Mouse (Mus musculus) heart, embryonic 12.5 days (tissue): ENCODE measurements at regions not wholly inside any gene's neighbourhood (a gene's known extent, or its start where the extent isn't known, plus 50 kb on each side); places are given as distances from the start of the nearest gene placed in this dataset.

Experiments used
- ATAC-seq: fragments of 200-750 bp; cut with Nextera tagmentation; 2 replicates; pipeline ENCODE4 v1.8.0; 2017; ENCODE audit warnings: moderate TSS enrichment, moderate library complexity; ENCODE audit not compliant: insufficient number of reproducible peaks, low FRiP score
- H3K27ac ChIP-seq: fragments of 300-500 bp; sonication (generic); 2 replicates; pipeline ENCODE4 v1.5.1; 2016; ENCODE audit warnings: mild to moderate bottlenecking, moderate library complexity; ENCODE audit not compliant: poor library complexity, severe bottlenecking
- H3K27me3 ChIP-seq: fragments of 300-500 bp; sonication (generic); replicated peaks from 2 replicates; pipeline ENCODE4 v1.6.1; 2016; ENCODE audit warnings: mild to moderate bottlenecking, moderate library complexity
- H3K36me3 ChIP-seq: fragments of 300-500 bp; sonication (generic); 2 replicates; pipeline ENCODE4 v1.6.1; 2016; ENCODE audit warnings: mild to moderate bottlenecking, moderate library complexity
- H3K4me1 ChIP-seq: fragments of 300-500 bp; sonication (generic); replicated peaks from 2 replicates; pipeline ENCODE4 v1.6.1; 2016; ENCODE audit warnings: mild to moderate bottlenecking
- H3K4me2 ChIP-seq: fragments of 300-500 bp; sonication (generic); 2 replicates; pipeline ENCODE4 v1.6.1; 2016; ENCODE audit warnings: mild to moderate bottlenecking, moderate library complexity
- H3K4me3 ChIP-seq: fragments of 300-500 bp; sonication (generic); 2 replicates; pipeline ENCODE4 v1.5.1; 2016; ENCODE audit warnings: mild to moderate bottlenecking
- H3K9ac ChIP-seq: fragments of 300-500 bp; sonication (generic); 2 replicates; pipeline ENCODE4 v1.6.1; 2016; ENCODE audit warnings: mild to moderate bottlenecking, moderate library complexity
- H3K9me3 ChIP-seq: fragments of 300-500 bp; sonication (generic); replicated peaks from 2 replicates; pipeline ENCODE4 v1.6.1; 2016; ENCODE audit warnings: mild to moderate bottlenecking, moderate library complexity
- WGBS: fragments of 180-500 bp; shearing (Covaris S2); methylation state at CpG from one replicate; pipeline ENCODE4 v1.1.7; 2016; 5-methylcytosine and 5-hydroxymethylcytosine counted together

DNA sequence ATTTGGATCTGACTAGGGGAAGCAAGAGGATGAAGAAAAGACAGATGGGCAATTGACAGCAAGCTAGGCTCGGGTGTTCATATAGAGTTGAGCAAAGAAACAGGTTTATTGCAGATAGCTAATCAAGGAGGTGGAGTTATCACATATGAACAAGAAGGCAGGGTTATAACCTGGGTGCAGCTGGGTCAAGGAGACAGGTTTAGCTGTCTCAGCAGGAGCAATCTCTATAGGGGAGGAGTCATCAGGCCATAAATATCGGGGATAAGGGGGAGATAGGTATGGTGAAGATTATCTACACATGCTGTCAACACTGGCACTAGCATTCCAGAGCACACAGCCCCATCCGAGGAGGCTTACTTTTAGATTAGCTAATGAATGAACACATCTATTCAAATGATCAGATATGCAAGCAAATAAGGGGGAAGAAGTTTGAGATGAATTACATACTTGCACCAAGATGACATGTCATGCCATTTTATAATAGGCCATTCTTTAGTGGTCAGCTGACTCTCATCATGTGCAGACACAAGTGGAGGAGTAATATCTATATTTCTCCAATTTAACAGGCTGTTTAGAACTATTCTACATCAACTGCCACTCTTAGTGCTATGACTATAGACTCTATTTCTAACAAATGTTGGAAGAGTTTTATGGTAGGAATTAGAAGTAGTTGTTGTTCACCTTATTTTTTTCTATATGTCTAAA lies 76.9 kb downstream of the Lhx9 start:
- Histone ChIP-seq H3K4me3 (no peak overlapping the region), H3K4me1 (0 out of 2 replicates have a peak, but pooled peaks cover 3% of the 10 kb centered on the region), H3K27me3 (no peaks in the 10 kb centered on the region; the same call in 1 of the 2 replicates), H3K4me2 (no peak overlapping the region), H3K9me3 (no peaks in the 10 kb centered on the region), H3K27ac (no peak overlapping the region), H3K36me3 (no peaks in the 10 kb centered on the region), H3K9ac (no peak overlapping the region)
- WGBS = 33% methylated on average over 3 of the region's 3 CpGs
- ATAC-seq = no peak

DNA sequence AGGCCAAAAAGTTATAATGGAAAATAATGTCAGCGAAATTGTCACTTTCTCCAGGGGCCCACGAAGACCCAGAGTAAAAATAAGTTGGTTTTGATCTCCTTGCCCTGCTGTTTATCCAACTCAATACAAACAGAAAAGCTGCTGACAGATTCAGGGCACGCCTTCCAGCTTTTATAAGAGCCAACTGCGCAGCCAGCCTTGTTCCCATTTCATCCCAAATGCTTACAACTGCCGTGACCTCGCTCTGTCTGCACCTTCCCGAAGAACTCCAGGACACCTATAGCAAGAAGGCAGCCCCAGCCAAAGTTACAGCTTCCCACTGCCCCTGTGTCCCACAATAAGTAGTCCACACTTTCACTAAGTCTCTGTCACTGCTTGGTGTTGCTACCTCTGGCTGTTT lies 85.5 kb downstream of the Lhx9 start:
- WGBS = 29% methylated on average over 7 of the region's 7 CpGs
- H3K4me3 ChIP-seq = no peak overlapping the region

DNA sequence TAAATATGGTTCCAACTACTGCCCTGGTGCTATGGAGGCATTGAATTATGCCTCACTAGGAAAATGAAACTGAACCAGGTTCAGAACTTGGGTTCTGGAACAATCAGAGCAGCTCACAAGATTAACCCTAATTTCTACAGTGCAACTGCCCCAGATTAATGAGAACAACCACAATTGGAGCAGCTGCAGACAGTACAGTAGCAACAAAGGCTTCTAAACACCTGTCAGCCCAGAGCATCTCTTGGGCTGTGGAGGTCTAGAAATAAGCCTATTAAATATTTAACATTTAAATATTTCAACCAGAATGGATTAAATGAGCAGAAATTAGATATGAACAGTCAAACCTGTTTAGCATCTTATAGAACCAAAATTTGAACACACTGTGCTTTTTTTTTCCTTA lies 90.6 kb downstream of the Lhx9 start:
- Histone ChIP-seq H3K9me3 (0 out of 2 replicates have a peak, but pooled peaks cover 3% of the 10 kb centered on the region), H3K4me3 (no peak overlapping the region), H3K9ac (no peak overlapping the region), H3K4me1 (peaks cover 6% of the 10 kb centered on the region), H3K36me3 (no peaks in the 10 kb centered on the region), H3K27me3 (no peaks in the 10 kb centered on the region; the same call in 1 of the 2 replicates), H3K27ac (no peak overlapping the region), H3K4me2 (no peak overlapping the region)
- ATAC-seq = no peak

More for the DNA sequence above, 85.5 kb downstream of the Lhx9 start:
- H3K9me3 ChIP-seq = 0 out of 2 replicates have a peak, but pooled peaks cover 3% of the 10 kb centered on the region
- peaks cover 15% of the 10 kb centered on the region for H3K4me1 ChIP-seq
- no peaks in the 10 kb centered on the region for H3K36me3 ChIP-seq
- ATAC-seq = no peak; the same call in 1 of the 2 replicates
- H3K27me3 ChIP-seq = no peaks in the 10 kb centered on the region; the same call in 1 of the 2 replicates
- no peak overlapping the region for H3K27ac ChIP-seq
- no peak overlapping the region for H3K9ac ChIP-seq
- H3K4me2 ChIP-seq = peak overlapping the region; percentile 13; the same call in 1 of the 2 replicates

DNA sequence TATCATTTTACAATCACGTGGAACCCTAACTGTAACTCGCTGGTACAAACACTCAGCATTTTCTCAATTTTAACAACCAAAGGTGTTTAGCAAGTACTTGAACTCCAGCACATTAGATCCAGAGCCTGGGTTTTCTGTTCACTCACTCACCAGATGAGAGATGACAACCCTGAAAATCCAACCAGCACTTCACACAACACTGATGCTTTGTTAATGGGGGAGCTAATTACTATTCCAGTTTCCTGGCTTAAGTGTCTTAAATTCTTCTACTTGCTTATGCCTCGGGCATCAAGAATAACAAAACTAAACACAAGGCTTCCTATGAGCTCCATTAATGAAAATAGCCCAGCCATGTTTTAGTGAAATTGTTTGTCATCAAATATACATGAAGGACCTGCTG lies 113.4 kb upstream of the Nek7 start:
- H3K4me3 ChIP-seq = no peak overlapping the region
- ATAC-seq = no peak
- no peaks in the 10 kb centered on the region for H3K9me3 ChIP-seq
- H3K9ac ChIP-seq = no peak overlapping the region
- WGBS = 74% methylated on average over 3 of the region's 3 CpGs
- no peaks in the 10 kb centered on the region for H3K4me1 ChIP-seq
- no peak overlapping the region for H3K4me2 ChIP-seq
- H3K36me3 ChIP-seq = no peaks in the 10 kb centered on the region
- no peaks in the 10 kb centered on the region for H3K27me3 ChIP-seq
- H3K27ac ChIP-seq = no peak overlapping the region

DNA sequence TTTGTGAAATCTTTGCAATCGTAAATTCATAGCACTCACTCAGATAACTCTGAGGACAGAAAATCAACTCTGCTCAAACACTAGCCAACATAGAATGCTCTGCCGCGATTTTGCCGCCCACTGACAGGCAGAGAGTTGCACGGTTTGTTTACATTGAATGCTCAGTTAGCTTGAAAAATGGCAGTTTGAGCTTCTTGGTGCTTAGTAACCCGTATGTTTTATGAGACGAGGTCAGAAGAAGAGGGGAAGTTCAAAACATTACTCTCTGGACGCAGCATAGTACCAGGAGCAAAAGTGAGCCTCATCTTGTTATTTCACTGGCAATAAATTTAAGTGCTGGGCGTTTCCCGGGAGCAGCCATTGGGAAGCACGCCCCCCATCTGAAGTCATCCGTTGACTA lies 111.1 kb upstream of the Nek7 start:
- Histone ChIP-seq H3K4me3 (no peak overlapping the region), H3K27ac (no peak overlapping the region), H3K4me2 (no peak overlapping the region), H3K36me3 (no peaks in the 10 kb centered on the region), H3K4me1 (no peaks in the 10 kb centered on the region), H3K27me3 (no peaks in the 10 kb centered on the region), H3K9ac (no peak overlapping the region), H3K9me3 (no peaks in the 10 kb centered on the region)
- ATAC-seq = no peak
- 78% methylated on average over 12 of the region's 12 CpGs for WGBS

DNA sequence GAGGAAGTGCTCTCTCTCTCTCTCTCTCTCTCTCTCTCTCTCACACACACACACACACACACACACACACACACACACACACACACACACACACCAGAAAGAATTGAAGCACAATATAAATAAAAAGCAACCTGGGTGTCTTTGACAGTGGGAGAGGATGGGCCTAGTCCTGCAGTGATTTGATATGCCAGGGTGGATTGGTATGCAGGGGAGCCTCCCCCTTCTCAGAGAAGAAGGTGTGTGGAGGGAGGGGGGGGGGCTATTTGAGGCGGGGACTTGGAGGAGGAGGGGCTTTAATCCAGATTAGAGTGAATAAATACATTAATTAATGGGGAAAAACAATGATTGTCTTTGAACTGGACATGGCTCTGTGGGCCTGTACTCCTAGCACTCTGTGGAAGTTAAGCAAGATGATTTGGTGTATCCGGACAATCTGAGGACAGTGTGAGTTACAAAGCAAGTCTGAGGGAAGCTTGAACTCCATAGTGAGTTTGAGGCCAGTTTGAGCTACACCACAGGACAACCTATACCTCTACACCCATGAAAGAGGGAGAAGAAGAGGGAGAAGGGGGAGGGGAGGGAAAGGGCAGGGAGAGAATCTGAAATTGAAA lies 109.3 kb upstream of the Nek7 start:
- H3K27me3 ChIP-seq = no peaks in the 10 kb centered on the region
- H3K4me3 ChIP-seq = no peak overlapping the region
- H3K9me3 ChIP-seq = no peaks in the 10 kb centered on the region
- no peaks in the 10 kb centered on the region for H3K36me3 ChIP-seq
- no peak for ATAC-seq
- H3K9ac ChIP-seq = no peak overlapping the region
- H3K4me1 ChIP-seq = no peaks in the 10 kb centered on the region
- WGBS = 49% methylated on average over 2 of the region's 2 CpGs
- H3K27ac ChIP-seq = no peak overlapping the region
- H3K4me2 ChIP-seq = no peak overlapping the region

DNA sequence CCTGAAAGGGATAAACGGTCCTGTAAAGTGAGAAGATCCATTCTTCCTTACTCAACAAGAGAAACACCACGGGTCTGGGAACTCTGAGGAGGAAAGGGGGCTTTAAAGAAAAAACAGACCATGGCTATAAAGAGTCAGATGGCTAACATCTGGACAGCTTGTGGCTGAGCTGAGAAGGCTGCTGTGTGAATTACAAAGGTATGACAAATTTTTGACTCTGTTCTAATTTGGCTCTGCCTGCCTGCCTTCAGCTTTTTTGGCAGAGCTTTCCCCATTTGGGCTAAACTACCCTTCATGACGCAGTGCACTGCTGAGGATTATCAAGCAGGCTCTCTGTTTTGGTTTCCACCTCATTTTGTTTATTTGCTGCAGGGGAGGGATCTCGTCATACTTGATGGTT lies 100.8 kb upstream of the Nek7 start:
- no peaks in the 10 kb centered on the region for H3K9me3 ChIP-seq
- no peaks in the 10 kb centered on the region for H3K36me3 ChIP-seq
- no peak overlapping the region for H3K9ac ChIP-seq
- ATAC-seq = no peak
- no peak overlapping the region for H3K4me3 ChIP-seq
- WGBS = 65% methylated on average over 4 of the region's 4 CpGs
- no peaks in the 10 kb centered on the region for H3K27me3 ChIP-seq
- no peak overlapping the region for H3K4me2 ChIP-seq
- H3K27ac ChIP-seq = no peak overlapping the region
- H3K4me1 ChIP-seq = no peaks in the 10 kb centered on the region

DNA sequence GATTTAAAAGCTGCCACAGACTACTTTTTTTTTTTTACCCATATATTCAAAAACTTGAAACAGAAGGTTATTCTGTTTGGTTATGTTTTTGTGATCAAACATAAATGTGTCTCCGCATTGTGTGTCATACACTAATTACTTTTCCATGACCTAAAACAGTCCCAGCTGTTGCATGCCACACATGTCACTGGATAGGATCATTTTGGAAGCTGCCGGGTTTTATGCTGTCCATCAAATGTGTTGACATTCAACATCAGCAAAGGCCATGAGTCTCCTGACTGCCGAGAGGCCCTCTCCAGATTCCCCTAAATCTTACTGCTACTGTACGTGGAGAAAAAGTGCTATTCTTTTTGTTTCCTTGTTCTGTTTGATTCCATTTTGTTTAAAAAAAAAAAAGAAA lies 99.4 kb upstream of the Nek7 start:
- no peaks in the 10 kb centered on the region for H3K36me3 ChIP-seq
- H3K9ac ChIP-seq = no peak overlapping the region
- no peaks in the 10 kb centered on the region for H3K4me1 ChIP-seq
- no peaks in the 10 kb centered on the region for H3K27me3 ChIP-seq
- WGBS = 37% methylated on average over 4 of the region's 4 CpGs
- H3K27ac ChIP-seq = no peak overlapping the region
- ATAC-seq = no peak
- H3K9me3 ChIP-seq = no peaks in the 10 kb centered on the region
- no peak overlapping the region for H3K4me2 ChIP-seq
- H3K4me3 ChIP-seq = no peak overlapping the region

DNA sequence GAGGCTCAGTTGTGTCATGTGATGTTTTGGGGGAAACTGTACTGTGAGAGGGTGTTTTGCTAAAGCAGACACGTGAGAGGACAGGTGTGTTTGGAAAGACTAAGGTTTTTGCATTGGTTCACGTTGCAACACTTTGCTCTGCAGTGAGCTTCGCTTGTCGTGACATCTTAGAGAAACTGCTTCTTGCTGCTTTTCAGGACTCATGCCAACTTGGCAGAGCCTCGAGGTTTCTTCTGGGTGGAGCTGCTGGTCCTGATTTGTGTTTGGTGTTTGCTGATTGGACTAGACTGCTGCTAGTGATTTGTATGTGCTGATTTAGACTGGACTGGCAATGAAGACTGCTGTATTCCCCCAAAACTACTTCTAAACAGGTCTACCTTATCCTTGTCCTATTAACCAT lies 97.0 kb upstream of the Nek7 start:
- Histone ChIP-seq H3K9ac (no peak overlapping the region), H3K4me1 (no peaks in the 10 kb centered on the region), H3K36me3 (no peaks in the 10 kb centered on the region), H3K4me3 (no peak overlapping the region), H3K27ac (no peak overlapping the region), H3K4me2 (no peak overlapping the region), H3K9me3 (no peaks in the 10 kb centered on the region), H3K27me3 (no peaks in the 10 kb centered on the region)
- WGBS = 70% methylated on average over 5 of the region's 5 CpGs
- no peak for ATAC-seq

DNA sequence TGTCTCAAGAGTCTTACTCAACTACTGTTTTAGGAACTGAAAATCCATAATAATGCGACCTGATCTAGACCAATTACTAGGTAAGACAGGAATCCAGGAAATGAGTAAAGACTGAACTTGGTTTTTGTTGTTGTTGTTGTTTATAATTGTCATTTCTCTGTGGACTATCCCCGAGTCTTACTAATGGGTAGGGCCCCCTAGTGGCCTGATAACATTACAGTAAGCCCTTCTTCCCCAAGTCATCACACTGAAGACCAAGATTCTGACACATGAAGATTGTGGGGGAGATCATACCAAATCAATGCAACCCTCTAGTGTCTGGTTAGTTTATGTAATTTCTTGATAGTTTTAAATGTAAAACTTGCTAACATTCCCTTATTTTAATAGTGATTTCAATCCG lies 95.2 kb upstream of the Nek7 start:
- no peaks in the 10 kb centered on the region for H3K9me3 ChIP-seq
- H3K4me3 ChIP-seq = no peak overlapping the region
- no peak overlapping the region for H3K9ac ChIP-seq
- no peak overlapping the region for H3K27ac ChIP-seq
- H3K27me3 ChIP-seq = no peaks in the 10 kb centered on the region
- 58% methylated on average over 3 of the region's 3 CpGs for WGBS
- H3K4me1 ChIP-seq = 0 out of 2 replicates have a peak, but pooled peaks cover 3% of the 10 kb centered on the region
- no peak overlapping the region for H3K4me2 ChIP-seq
- ATAC-seq = no peak
- H3K36me3 ChIP-seq = no peaks in the 10 kb centered on the region

DNA sequence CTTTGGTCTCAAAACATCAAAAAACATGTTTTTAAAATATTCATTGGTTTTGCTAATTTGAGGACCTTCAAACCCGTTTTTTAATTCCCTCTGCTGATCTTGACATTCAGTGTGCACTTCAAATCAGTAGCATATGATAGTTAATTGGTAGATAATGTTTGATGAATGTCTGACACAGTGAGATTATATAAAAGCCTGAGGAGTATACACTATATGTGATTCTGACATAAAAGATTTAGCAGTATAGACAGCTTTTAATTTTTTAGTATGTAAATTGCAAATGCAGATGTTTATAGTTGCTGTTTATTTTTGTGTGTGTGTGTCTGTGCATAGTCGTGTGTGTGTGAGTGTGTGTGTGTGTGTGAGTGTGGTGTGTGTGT lies 89.3 kb upstream of the Nek7 start:
- no peak overlapping the region for H3K27ac ChIP-seq
- no peak overlapping the region for H3K4me3 ChIP-seq
- H3K4me2 ChIP-seq = no peak overlapping the region
- no peaks in the 10 kb centered on the region for H3K27me3 ChIP-seq
- ATAC-seq = no peak
- H3K9ac ChIP-seq = no peak overlapping the region
- 59% methylated on average over 2 of the region's 2 CpGs for WGBS
- no peaks in the 10 kb centered on the region for H3K36me3 ChIP-seq
- H3K9me3 ChIP-seq = no peaks in the 10 kb centered on the region
- 0 out of 2 replicates have a peak, but pooled peaks cover 7% of the 10 kb centered on the region for H3K4me1 ChIP-seq
